Mouse (Mus musculus) brain, adult 2 months (tissue): Measurements from ENCODE around the gene Ccser2.
"Not testable (repeated sequence)": the region's sequence is repeated elsewhere in the genome, so short reads cannot be mapped to it uniquely, and the experiment has no call there.

Experiments used
- DNase-seq: peaks from one replicate; pipeline ENCODE4 v3.0.0; 2011; ENCODE audit warnings: low read depth, low spot score

Gene Ccser2

GRCm38 (mm10) chr14:36968628-36969147 lies at the start of gene Ccser2:
Gene Ccser2, minus strand, starts transcription at chr14:36968777.
- DNase-seq, result peak; percentile 97

GRCm38 (mm10) chr14:37015894-37016293 lies 47.3 kb upstream of the Ccser2 start:
- DNase-seq, result no peak

DNA sequence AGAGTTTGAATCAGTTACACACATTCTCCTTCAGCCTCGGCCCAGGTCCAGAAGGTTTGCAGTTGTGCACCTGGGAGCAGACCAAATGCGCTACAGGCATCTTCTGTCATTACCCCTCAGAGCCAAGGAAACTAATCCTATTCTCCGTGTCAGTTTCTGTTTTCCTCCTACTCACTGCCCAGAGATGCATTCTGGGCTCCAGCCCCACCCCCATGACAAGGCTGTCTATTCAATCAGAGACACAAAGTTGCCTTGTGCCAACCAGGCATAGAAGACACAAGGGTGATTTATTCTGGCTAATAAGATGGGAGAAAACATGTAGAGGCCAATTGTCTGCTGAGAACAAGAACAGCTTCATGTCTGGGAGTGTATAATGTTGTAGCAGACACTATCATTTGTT lies 45.1 kb upstream of the Ccser2 start:
- peak; percentile 81 for DNase-seq

DNA sequence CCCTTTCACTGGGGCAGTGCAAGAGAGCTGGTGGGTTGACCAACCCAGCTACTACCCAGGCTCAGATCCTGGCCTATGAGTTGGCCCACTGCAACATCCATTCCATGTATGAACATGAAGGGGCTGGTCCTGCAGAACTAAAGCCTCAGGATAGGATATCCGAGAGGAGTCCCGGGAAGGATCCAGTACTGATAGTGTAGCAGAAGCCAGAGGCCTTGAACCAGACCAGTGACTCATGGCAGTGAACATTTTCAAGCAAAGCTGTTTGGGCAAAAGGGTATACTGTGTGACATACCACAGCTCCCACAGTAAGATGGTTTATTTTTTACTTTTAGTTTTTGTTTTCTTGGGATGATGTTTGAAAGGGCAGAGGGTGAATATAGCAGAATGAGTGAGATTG lies 41.1 kb upstream of the Ccser2 start:
- DNase-seq, result no peak

DNA sequence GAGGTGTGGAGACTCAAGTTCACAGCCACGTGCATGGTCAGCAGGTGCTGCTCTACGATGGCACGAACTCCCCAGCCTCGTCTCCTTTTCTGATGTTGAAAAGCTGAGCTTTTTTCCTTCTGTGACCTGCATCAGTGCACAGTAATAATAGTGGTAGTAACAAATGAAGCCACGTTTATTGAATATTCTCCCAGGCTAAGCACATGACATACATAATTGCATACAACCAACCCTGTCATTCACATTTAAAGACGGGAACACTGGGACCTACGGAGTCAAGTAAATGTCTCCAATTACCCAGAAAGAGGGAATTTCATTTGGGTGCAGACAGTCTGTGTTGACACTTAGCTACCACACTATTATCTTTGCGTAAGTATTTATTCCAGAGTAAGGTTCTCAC lies 37.9 kb upstream of the Ccser2 start:
- no peak for DNase-seq

- DNase-seq, result peak; percentile 12
Measured at GRCm38 (mm10) chr14:37005865-37006264, 37.3 kb upstream of the Ccser2 start.

GRCm38 (mm10) chr14:37003431-37004095 lies 35.0 kb upstream of the Ccser2 start:
- DNase-seq, result no peak

GRCm38 (mm10) chr14:37002852-37003251 lies 34.3 kb upstream of the Ccser2 start:
- no peak for DNase-seq

DNA sequence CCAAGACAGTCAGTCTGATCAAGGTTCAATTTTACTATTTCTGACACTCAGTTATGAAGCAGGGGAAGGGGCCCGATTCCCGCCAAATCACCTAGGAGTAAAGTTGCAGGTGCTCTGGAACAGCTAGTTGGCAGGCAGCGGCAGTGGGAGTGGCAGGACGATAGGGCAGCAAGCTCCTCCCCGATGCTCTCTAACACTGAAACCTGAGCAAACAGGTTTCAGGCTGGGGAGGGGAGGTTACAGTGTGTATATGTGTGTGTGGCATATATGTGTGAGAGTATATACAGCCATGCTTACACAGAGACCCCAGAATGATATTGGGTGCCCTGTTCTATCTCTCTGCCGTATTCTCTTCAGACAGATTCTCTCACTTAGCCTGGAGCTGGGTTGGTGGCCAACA lies 32.2 kb upstream of the Ccser2 start:
- not testable (repeated sequence) for DNase-seq

GRCm38 (mm10) chr14:36989784-36990183 lies 21.2 kb upstream of the Ccser2 start:
- no peak for DNase-seq

DNA sequence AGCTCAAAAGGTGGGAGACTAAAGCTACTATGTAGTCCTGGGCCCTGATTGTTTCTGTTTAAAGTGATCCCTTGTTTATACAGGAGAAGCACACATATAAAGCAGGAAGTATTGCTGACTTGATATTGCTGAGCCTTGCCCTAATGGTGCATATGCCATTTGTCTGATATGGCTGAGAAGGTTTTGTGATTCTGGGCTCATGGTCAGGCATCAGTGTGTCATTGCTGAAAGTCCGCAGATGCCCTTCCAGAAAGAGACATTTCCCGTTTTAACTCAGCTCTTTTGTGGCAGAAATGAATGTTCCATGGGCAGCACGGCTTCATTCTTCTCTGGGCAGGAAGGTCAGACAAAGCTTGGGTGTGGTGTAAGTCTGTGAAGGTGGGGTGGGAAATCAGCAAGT lies 17.1 kb upstream of the Ccser2 start:
- no peak for DNase-seq

GRCm38 (mm10) chr14:36975019-36975418 lies 6.4 kb upstream of the Ccser2 start:
- no peak for DNase-seq

DNA sequence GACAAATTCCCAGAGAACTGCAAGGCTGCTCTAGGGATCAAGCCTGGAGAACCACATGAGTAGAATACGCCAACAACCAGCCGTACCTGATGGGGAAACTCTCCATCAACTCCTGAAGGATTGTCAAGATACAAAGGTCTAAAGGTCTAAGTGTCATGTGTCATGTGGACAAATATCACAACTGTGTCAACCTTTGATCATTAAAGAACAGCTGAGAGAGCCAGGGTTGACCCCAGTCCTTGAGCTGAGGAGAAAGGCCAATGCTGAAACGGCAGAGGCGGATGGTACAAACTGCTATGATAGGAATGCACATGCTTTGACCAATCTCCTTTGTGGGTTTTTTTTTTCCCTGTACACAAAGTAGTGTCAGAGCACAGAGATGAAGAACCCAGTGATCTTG lies 2.6 kb upstream of the Ccser2 start:
- DNase-seq, result no peak

GRCm38 (mm10) chr14:36969861-36970420 lies 1.4 kb upstream of the Ccser2 start:
- no peak for DNase-seq

- DNase-seq, result peak; percentile 27
Measured at GRCm38 (mm10) chr14:36968076-36968627, 425 bp downstream of the Ccser2 start.

DNA sequence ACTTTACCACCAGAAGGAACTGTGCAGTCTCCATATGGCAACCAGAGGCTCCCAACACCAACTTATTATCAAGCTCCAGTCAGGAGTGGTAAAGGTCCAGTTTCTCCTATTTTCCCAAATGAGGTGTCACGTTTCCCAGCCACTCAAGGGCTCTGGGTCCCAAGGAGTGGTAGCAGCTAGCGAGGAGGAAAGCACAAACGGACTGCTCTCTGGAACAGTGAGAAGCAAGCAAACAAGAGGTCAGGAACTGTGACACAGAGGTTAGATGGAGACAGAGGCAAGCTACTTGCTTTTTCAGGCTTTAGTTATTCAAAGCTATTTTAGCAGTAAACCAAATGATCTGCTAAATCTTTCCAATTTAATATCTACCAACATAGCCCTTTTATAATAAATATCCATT lies 3.2 kb downstream of the Ccser2 start:
- no peak for DNase-seq

DNA sequence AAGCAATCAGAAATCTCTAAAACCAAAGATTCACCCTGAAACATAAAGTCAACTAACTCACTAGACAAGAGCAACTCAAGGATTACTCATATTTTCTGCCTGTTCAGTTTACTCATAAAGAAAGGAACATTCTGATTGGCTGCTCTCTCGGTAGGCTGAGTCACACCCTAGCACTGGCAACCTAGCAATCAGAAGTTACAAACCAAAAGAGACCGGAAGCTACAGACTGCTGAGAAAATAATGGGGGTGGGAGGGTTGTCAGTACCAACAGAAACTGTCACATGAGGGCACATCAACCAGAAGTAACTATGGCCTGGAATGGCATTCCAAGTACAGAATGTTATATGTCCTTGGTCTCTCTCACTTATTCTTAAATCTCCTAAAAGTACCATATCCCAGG lies 6.1 kb downstream of the Ccser2 start:
- peak; percentile 39 for DNase-seq

GRCm38 (mm10) chr14:36957719-36958118 lies 10.9 kb downstream of the Ccser2 start:
- DNase-seq, result no peak

DNA sequence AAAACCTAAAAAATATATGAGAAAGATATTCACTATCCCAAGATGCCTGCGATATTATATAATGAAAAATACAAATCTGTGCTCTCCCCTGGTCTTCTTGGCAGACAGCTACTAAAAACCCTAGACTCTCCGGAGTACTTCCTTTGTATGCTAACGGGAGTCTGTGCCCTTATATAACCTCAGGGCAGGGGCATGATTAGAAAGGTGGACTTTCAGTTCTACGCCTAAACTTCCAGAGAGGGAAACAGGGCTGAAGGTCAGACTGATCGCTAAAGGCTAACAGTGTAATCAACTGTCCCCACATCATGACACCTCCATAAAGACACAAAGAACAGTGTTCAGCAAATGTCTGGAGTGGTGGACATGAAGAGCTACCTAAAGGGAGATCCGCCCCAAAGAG lies 11.3 kb downstream of the Ccser2 start:
- peak; percentile 39 for DNase-seq

DNA sequence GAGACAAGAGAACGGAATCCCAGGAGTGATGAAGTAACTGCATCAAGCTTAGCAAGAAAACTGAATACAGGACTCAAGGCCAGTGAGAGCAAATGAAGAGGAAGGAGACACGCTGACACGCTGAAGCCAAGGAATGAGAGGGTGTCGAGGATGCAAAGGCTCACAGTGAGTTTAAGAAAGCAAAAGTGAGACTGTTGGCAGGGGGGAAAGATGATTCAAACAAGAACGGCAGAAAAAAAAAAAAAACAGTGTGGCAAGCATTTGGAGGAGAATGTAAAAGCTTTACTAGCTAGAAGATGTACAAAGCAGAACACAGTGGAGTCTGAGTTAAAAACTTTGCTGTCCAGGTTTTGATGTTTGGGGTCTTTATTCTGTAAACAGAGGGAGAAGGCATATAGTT lies 11.9 kb downstream of the Ccser2 start:
- peak; percentile 45 for DNase-seq

- no peak for DNase-seq
Measured at GRCm38 (mm10) chr14:36952687-36953426, 15.7 kb downstream of the Ccser2 start.

DNA sequence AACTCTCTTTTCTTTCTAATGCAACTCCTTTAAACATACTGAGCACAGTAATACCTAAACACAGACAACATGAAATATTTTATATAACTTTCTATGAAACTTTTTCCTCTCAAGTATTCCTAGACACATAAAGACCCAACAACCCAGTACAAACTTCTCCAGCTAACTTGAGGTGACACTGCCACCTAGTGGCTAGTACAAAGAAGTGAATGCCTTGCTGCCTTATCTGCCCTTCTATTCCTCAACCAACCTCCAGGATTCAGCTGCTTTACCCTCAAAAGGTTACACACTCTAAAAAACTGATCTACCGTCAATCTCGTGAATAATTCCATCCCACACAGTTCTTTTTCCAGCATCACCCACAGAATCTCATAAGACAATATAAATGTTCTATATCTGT lies 16.4 kb downstream of the Ccser2 start:
- DNase-seq, result peak; percentile 85
